Mouse (Mus musculus) C2C12 (cell line): ENCODE measurements around the gene Padi6. TPM values are rescaled to one million over a fixed set of nuclear protein-coding genes. Genes with fewer than 3 reads are reported as not detected.
A peak's percentile ranks its signal among the peaks of the same experiment; 100 is the strongest.

Source experiments
- H3K27me3 ChIP-seq: one replicate; pipeline ENCODE4 v1.6.1; 2011; ENCODE audit not compliant: control insufficient read depth, insufficient read depth, insufficient read length
- H3K36me3 ChIP-seq: one replicate; pipeline ENCODE4 v1.6.1; 2011; ENCODE audit not compliant: control insufficient read depth, insufficient read depth
- H3K4me3 ChIP-seq: one replicate; pipeline ENCODE4 v1.5.1; 2011; ENCODE audit warnings: mild to moderate bottlenecking, control low read depth; ENCODE audit not compliant: poor library complexity, insufficient read depth, severe bottlenecking
- H3K79me2 ChIP-seq: one replicate; pipeline ENCODE4 v1.6.1; 2011; ENCODE audit not compliant: control insufficient read depth, insufficient read depth
- H3K79me3 ChIP-seq: one replicate; pipeline ENCODE4 v1.6.1; 2011; ENCODE audit warnings: low read depth, control low read depth
- H3ac ChIP-seq: one replicate; pipeline ENCODE3; 2011; ENCODE audit warnings: low read depth; ENCODE audit not compliant: control insufficient read depth, insufficient read length
- CEBPB ChIP-seq: IDR thresholded peaks from one replicate; pipeline ENCODE4 v1.6.1; 2011; ENCODE audit warnings: low read depth, mild to moderate bottlenecking, control low read depth, moderate library complexity
- CTCF ChIP-seq: IDR thresholded peaks from one replicate; pipeline ENCODE4 v1.5.1; 2011; ENCODE audit not compliant: control insufficient read depth, insufficient read depth, insufficient read length
- FOSL1 ChIP-seq: IDR thresholded peaks from one replicate; pipeline ENCODE4 v1.8.0; 2011; ENCODE audit warnings: mild to moderate bottlenecking, low read length; ENCODE audit not compliant: poor library complexity, insufficient read depth, severe bottlenecking
- MAX ChIP-seq: IDR thresholded peaks from one replicate; pipeline ENCODE4 v1.6.1; 2011; ENCODE audit warnings: mild to moderate bottlenecking, control low read depth
- MYOD1 ChIP-seq: IDR thresholded peaks from one replicate; pipeline ENCODE4 v1.6.1; 2011; ENCODE audit warnings: low read depth; ENCODE audit not compliant: control insufficient read depth, insufficient read length
- MYOG ChIP-seq: IDR thresholded peaks from one replicate; pipeline ENCODE4 v1.6.1; 2011; ENCODE audit not compliant: control insufficient read depth, insufficient read length; ENCODE audit errors: extremely low read depth
- USF1 ChIP-seq: IDR thresholded peaks from one replicate; pipeline ENCODE4 v1.6.1; 2011; ENCODE audit warnings: low read depth, mild to moderate bottlenecking, control low read depth, moderate library complexity
- polyA plus RNA-seq: library from polyadenylated mRNA; unstranded; fragments of >200 nt; fragmentation: generic; extraction: Trizol; gene quantifications from one replicate; pipeline ENCODE4 v1.2.1, GENCODE M21; 2012; ENCODE audit warnings: missing spikeins

The Padi6 gene
- polyA plus RNA-seq, 1 experiment, result not detected

DNA sequence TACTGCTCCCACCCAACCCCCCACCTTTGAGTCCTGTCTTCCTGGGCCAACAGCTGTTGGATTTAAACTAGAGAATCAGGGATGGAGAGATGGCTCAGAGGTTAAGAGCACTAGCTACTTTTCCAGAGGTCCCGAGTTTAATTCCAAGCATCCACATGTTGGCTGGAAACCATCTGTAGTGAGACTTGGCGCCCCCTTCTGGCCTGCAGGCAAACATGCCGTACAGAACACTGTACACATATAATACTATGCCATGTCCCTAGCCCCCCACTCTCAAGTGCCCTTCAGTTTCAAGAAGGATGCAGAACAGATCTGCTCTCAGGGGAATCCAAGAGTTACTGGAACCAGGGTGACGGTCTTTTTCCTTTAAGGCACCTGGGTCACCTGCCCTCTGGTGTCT, 10.8 kb downstream of the Padi6 start:
- H3K36me3 ChIP-seq, result no peaks in the 10 kb centered on the region
- no peaks in the 10 kb centered on the region for H3K79me2 ChIP-seq
- H3K27me3 ChIP-seq, result peaks cover 9% of the 10 kb centered on the region
- H3ac ChIP-seq, result no peak overlapping the region
- no peaks in the 10 kb centered on the region for H3K79me3 ChIP-seq
- no peak for TF ChIP-seq MYOD1
- no peak for TF ChIP-seq MYOG
- no peak for TF ChIP-seq CTCF
- TF ChIP-seq MAX, result no peak
- TF ChIP-seq CEBPB, result no peak
- TF ChIP-seq USF1, result no peak
- no peak for TF ChIP-seq FOSL1
- H3K4me3 ChIP-seq, result no peak overlapping the region

GRCm38 (mm10) chr4:140726907-140727306, 15.5 kb downstream of the Padi6 start:
- H3ac ChIP-seq, result no peak overlapping the region

DNA sequence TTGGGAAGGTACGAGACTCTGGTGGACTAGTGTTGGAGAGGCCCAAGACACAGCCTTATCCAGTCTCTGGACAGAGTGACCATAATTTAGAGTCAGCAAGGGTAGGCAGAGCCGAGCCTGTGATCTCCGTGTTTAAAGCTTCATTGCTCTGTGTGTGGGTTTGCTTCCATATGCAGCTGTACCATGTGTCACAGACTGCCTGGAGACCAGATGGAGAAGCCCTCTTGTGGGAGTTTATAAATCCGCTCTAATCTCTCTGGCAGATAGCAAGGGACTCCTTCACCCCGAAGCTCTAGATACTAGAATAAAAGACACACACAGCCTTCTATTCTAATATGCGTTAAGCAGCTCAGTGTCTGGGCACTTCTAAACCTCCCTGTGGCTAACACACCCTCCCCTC, 17.7 kb downstream of the Padi6 start:
- Histone ChIP-seq H3K79me2 (no peaks in the 10 kb centered on the region), H3ac (no peak overlapping the region), H3K27me3 (no peaks in the 10 kb centered on the region), H3K36me3 (peaks cover 53% of the 10 kb centered on the region), H3K79me3 (no peaks in the 10 kb centered on the region), H3K4me3 (no peak overlapping the region)
- TF ChIP-seq MYOG (no peak), MYOD1 (no peak), USF1 (no peak), MAX (no peak), CEBPB (no peak), CTCF (no peak), FOSL1 (no peak)

More at GRCm38 (mm10) chr4:140726907-140727306, 15.5 kb downstream of the Padi6 start:
- Histone ChIP-seq H3K36me3 (peaks cover 32% of the 10 kb centered on the region), H3K79me3 (no peaks in the 10 kb centered on the region), H3K79me2 (no peaks in the 10 kb centered on the region), H3K27me3 (no peaks in the 10 kb centered on the region), H3K4me3 (no peak overlapping the region)
- no peak for TF ChIP-seq USF1
- no peak for TF ChIP-seq CEBPB
- TF ChIP-seq MAX, result no peak
- no peak for TF ChIP-seq CTCF
- no peak for TF ChIP-seq FOSL1
- no peak for TF ChIP-seq MYOG
- no peak for TF ChIP-seq MYOD1

- Histone ChIP-seq H3K27me3 (no peaks in the 10 kb centered on the region), H3ac (no peak overlapping the region), H3K79me2 (peaks cover 4% of the 10 kb centered on the region), H3K4me3 (no peak overlapping the region), H3K79me3 (no peaks in the 10 kb centered on the region), H3K36me3 (peaks cover 62% of the 10 kb centered on the region)
- TF ChIP-seq FOSL1 (no peak), CTCF (peak; percentile 30)
These were observed 18.6 kb downstream of the Padi6 start for GRCm38 (mm10) chr4:140723801-140724200.

GRCm38 (mm10) chr4:140723192-140723591, 19.3 kb downstream of the Padi6 start:
- no peaks in the 10 kb centered on the region for H3K27me3 ChIP-seq

GRCm38 (mm10) chr4:140722710-140723109, 19.7 kb downstream of the Padi6 start:
- Histone ChIP-seq H3K79me2 (peaks cover 4% of the 10 kb centered on the region), H3K4me3 (no peak overlapping the region), H3K79me3 (peaks cover 2% of the 10 kb centered on the region), H3ac (no peak overlapping the region), H3K36me3 (peaks cover 73% of the 10 kb centered on the region), H3K27me3 (no peaks in the 10 kb centered on the region)
- TF ChIP-seq CTCF (no peak), MAX (no peak), MYOD1 (no peak), CEBPB (no peak), FOSL1 (no peak), USF1 (no peak), MYOG (no peak)

More at GRCm38 (mm10) chr4:140723192-140723591, 19.3 kb downstream of the Padi6 start:
- H3K79me3 ChIP-seq, result peaks cover 2% of the 10 kb centered on the region
- H3ac ChIP-seq, result no peak overlapping the region
- H3K36me3 ChIP-seq, result peaks cover 68% of the 10 kb centered on the region
- H3K79me2 ChIP-seq, result peaks cover 4% of the 10 kb centered on the region
- no peak overlapping the region for H3K4me3 ChIP-seq
- TF ChIP-seq CEBPB (no peak), CTCF (no peak), USF1 (no peak), MAX (no peak), MYOG (no peak), MYOD1 (no peak), FOSL1 (no peak)
